Mouse (Mus musculus) kidney, adult 18-20 months (tissue): ENCODE data around the gene Arhgef19.
A peak's percentile ranks its signal among the peaks of the same experiment; 100 is the strongest.

Experiments
- DNase-seq: peaks from one replicate; pipeline ENCODE4 v3.0.0; 2021

Arhgef19 gene

GRCm38 (mm10) chr4:141267250-141267649 is 28.0 kb downstream of the Arhgef19 start:
- no peak for DNase-seq

- peak; percentile 75 for DNase-seq
These were observed 28.5 kb downstream of the Arhgef19 start for GRCm38 (mm10) chr4:141267837-141268236.

DNA sequence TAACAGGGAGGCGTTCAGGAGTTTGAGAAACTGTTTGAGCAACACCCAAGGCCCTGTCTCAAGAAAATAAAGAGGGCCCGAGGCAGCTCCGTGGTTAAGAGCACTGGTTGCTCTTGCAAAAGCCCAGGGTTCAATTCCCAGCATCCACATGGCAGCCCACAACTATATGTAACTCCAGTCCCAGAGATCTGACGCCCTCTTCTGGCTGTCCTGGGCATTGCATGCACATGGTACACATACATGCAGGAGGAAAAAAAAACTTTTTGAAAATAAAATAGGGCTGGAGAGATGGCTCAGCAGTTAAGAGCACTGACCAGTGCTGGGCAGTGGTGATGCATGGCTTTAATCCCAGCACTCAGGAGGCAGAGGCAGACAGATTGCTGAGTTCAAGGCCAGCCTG is 29.1 kb downstream of the Arhgef19 start:
- DNase-seq: no peak

GRCm38 (mm10) chr4:141269080-141269479 is 29.8 kb downstream of the Arhgef19 start:
- DNase-seq: no peak

DNA sequence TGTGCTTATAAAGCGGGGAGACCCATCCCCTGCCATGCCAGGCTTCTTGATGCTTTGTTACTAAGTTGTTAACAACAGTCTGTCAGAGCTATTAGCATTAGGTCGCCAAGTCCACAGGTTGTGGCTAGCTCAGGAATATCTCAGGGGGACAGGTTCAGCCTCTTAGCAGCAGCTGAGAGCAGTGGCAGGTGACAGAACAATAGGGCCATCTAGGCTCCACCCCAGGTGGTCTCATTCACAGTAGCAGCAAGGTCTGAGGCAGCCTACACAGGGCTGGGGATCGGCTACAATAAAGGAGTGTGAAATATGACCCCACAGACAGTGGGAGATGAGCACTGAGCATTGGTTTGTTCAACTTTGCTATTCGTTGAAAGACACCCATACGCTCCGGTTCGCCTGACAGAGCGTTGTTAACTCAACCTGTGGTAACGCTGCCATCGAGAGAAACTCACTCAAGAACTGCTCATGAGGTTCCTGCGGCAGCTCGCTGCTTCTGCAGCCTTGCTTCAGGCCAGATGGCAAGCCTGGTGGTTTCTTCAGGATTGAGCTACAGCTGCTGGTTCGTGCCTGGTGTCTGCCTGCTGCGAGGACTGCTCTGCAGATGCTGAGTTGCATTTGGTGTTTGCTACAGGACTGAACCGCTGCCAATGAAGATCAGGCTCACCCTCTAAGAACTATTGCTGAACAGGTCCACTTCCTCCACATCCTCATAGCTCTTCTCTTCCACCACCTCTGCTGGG is 31.1 kb downstream of the Arhgef19 start:
- no peak for DNase-seq

DNA sequence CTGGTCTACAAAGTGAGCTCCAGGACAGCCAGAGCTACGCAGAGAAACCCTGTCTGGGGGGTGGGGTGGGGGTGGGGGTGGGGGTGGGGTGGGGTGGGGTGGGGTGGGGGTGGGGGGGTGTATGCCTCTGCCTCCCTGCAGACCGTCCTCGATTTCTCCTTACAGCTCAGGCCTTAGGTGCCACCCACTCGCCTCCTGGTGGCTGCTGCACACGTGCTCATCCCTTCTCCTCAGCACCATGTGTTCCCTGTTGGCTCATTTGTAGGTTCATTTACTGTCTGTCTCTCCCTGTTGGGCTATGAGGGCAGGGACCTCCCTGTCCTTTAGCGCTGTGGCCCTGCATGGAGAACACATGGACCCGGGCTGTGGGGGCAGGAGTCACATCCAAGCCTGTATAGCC is 31.9 kb downstream of the Arhgef19 start:
- DNase-seq: no peak

DNA sequence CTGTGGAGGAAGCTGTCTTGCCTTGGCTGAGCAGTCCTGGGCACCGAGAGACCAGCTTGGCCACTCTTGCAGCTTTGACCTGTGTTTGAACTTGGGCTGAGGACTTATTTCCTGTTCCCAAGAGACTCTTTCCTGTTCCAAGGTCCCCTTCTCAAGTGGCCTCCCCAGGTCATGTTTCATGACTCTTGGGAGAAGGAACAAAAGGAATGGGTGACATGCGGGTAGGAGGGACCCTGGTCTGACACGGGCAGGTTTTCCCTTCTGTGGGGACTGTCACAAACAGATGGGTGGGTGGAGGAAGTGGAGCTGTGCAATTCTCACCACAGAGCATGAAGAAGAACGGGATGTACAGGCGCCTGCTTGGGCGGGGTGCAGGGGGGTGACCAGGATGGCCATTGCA is 32.4 kb downstream of the Arhgef19 start:
- no peak for DNase-seq

- DNase-seq: no peak
These were observed 33.6 kb downstream of the Arhgef19 start for GRCm38 (mm10) chr4:141272878-141273277.

DNA sequence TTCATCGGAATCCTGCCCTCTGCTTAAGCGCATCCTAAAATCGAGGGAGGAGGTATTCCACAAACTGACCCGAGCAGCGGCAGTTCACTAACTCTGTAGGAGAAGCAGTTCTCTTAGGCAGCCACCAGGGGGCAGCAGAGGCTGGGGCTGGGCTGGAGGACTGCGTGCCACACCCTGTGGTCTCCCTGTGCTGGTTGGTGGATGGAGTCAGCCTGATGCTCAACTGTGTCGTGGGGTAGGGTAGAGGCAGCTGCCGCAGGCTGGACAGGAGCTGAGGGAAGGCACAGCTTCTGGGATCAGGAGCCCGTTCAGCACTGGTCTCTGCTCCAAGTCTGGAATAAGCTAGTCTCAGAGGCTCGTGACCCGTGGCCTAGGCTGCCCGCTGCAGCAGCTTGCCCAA is 34.0 kb downstream of the Arhgef19 start:
- DNase-seq: peak; percentile 80

DNA sequence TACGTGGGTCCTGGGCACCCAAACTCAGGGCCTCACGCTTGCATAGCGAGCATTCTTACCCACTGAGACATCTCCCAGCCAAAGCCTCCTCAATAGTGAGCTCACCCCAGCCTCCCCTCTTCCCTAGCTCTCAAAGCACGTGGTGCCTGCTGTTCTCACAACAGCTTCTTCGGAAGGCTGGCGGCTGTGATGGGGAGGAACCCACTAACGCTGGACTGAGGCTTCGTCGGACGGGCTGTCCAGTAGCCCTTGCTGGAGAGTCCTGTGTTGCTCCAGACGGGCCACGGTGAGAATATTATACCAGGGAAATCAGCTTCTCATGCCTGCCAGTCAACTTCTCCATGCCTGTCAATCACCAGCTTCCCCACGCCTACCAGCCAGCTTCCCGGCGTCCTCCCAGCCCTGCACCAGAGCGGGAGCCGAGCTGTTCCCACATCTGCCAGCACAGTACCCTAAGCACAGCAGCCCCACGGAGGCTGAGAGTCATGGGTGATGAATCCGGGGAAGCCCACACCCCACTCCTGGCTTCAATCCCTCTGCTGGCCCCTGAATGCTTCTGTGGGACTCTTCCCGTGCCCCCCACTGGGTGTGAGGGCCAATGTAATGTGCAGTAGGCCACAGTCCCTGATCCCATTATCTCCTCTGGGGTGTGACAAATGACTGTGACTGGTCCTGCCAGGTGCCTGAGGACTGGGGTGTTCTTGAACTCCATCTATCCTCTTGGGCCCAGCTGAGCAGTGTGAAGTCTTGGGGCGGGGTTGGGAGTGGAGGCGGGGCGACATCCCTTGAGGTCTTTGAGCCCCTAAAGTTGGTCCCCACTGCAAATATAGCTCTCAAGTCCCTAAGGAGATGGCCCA is 35.4 kb downstream of the Arhgef19 start:
- DNase-seq: no peak

DNA sequence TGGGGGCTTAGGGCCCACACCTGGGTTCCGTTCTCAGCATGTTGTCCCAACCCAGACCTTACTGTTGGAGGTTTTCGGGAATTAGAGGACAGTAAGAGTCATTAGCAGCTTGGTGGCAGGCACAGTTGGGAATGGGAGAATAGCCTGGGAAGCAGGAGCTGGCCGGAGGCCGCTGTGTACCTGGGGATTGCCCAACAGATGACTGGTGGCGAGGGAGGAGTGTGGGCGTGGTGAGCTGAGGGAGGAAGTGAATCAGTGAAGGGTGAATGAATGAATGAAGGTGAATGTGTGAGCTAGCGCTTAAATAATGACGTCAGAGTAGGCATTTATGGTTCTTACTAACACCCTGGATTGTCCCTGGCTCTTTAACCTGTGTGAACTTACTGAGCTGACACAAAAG is 37.9 kb downstream of the Arhgef19 start:
- DNase-seq: no peak

DNA sequence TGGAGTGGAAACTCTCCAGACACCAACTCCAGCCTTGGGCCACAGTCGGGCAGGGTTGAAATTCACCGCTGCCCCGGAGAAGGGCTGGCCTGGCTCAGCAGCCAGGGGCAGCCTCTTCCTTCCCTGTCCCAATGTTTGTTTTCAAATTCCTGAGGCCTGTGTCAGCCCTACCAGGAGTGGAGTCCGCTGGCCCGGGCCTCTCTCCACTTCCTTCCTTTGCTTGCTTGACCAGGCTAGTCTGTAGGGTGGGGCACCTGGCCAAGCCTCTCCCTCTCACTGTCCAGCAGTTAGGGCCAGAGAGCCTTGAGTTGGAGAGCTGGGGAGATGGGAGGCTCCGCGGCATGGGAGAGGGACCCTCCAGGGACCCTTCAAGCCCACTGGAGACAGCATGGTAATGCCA is 38.9 kb downstream of the Arhgef19 start:
- DNase-seq: peak; percentile 81

GRCm38 (mm10) chr4:141279327-141279726 is 40.0 kb downstream of the Arhgef19 start:
- no peak for DNase-seq

DNA sequence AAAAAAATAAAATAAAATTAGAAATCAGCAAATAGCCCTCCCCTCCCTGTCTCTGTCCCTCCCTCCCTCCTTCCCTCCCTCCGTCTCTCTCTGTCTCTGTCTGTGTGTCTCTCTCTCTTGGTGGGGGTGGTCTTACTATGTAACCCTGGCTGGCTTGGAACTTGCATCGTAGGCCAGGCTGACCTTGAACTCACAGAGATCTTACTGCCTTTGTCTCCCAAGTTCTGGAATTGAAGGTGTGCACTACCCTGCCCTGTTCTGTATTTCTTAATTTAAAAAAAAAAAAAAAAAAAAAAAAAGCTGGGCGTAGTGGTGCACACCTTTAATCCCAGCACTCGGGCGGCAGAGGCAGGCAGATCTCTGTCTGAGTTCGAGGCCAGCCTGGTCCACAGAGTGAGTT is 40.5 kb downstream of the Arhgef19 start:
- no peak for DNase-seq

DNA sequence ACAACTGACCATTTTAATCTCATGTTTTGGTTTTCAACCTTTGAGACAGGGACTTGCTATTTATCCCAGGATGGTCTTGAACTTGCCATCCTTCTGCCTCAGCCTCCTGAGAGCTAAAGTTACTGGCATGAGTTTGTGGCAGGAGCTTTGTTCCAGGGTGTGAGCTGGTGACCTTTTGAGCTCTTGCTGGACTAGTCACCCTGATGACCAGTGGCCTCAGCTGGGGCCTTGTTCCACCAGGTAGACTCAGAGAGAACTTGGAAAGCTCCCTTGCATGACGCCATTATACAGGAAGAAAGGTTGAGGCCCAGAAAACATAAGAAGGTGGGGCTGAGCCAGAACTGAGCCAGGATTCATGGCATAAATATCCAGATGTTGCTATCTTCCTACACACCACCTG is 41.2 kb downstream of the Arhgef19 start:
- no peak for DNase-seq

GRCm38 (mm10) chr4:141281153-141281552 is 41.9 kb downstream of the Arhgef19 start:
- DNase-seq: peak; percentile 85

DNA sequence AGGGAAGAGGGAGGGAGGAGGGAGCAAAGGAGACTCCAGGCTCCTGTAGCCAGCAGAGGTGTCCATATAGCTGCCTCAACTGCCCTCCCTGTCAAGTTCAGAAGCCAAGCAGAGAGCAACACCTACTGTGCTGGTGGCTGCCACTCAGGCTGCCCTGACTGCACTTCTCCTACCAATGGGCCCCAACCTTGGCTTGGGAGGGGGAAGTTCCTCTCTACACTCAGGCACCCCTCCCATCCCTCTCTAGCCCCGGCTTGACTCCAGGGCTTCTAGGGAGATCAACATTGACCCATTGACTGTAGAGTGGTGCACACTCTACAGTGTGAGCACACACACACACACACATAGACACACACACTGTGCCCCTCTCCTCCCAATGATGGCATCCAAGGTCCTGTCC is 42.3 kb downstream of the Arhgef19 start:
- DNase-seq: no peak

GRCm38 (mm10) chr4:141282087-141282486 is 42.8 kb downstream of the Arhgef19 start:
- DNase-seq: no peak

DNA sequence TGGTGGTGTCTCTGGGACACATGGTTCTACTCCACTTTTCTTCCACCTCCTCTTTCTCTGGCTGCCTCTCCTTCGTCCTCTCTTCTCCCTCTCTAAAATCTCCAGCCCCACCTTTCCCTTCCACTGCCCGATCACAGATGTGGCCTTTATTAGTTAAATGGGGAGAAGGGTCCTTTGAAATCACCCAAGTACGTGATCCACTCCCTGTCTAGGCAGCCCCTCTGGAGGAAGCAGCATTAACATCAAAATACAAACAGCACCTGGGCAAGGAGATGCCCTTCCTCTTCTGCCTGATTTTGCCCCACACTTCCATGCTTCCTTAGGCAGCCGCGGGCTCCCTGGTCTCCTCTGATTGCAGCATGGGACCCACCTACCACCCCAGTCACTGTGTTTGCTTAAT is 43.3 kb downstream of the Arhgef19 start:
- no peak for DNase-seq

- no peak for DNase-seq
These were observed 44.0 kb downstream of the Arhgef19 start for GRCm38 (mm10) chr4:141283176-141283878.

GRCm38 (mm10) chr4:141283879-141284411 is 44.6 kb downstream of the Arhgef19 start:
- DNase-seq: no peak

GRCm38 (mm10) chr4:141284486-141284885 is 45.2 kb downstream of the Arhgef19 start:
- DNase-seq: no peak

GRCm38 (mm10) chr4:141285128-141285527 is 45.8 kb downstream of the Arhgef19 start:
- DNase-seq: no peak
